Mouse (Mus musculus) bone marrow, adult 2 months (tissue): ENCODE results near the gene Ttll6.

Source experiments
- CTCF ChIP-seq: fragments of 200-500 bp; IDR thresholded peaks from 2 replicates; pipeline ENCODE4 v1.5.1; 2011; ENCODE audit warnings: low read length, control low read depth; ENCODE audit not compliant: control insufficient read depth, insufficient read depth
- POLR2A ChIP-seq: fragments of 200-500 bp; IDR thresholded peaks from 2 replicates; pipeline ENCODE4 v1.6.1; 2011; ENCODE audit warnings: low read depth, mild to moderate bottlenecking, control low read depth, low read length, borderline replicate concordance; ENCODE audit not compliant: control insufficient read depth

DNA sequence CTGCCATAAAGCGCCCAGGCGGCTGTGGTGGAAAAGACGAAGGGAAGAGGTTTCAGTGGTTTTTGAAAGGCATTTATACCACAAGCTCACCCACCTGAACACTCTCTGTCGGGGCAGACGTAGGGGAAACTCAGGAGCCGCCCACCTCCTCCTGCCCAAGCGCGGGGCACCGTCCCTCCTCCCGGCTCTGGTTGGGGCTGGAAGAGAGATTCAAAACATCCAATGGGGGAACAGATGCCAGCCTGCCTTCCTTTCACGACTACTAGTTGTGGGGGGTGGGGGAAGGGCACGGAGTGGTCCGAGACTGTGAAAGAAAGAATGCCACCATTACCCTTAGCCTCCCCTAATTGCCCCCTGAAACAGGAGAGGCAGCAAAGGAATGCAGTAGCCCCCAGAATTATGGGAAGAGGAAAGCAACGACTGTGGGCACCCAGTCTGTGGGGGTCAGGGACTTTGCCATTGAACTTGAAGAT, 66.6 kb downstream of the Ttll6 start:
- TF ChIP-seq POLR2A = no peak
- no peak for TF ChIP-seq CTCF
